Mouse (Mus musculus) gastrocnemius, adult 8-10 months (tissue): ENCODE data around the gene Mt1. TPM values are rescaled to one million over a fixed set of nuclear protein-coding genes. Genes with fewer than 3 reads are reported as not detected.

Experiments used
- DNase-seq, 2 experiments: peaks; one replicate each; pipeline ENCODE4 v3.0.0; 2022; ENCODE audit warnings: low spot score in 2 of 2
- total RNA-seq, 4 experiments: library from RNA; stranded (reverse); gene quantifications; 2 replicates each; pipeline ENCODE4 v1.2.4; 2022

Mt1 gene
- total RNA-seq, 4 experiments from 2014 or later = 11.7 to 74.5 (median 17.7) TPM

GRCm38 (mm10) chr8:94204043-94204442 is 25.2 kb downstream of the Mt1 start:
- DNase-seq = no peak

GRCm38 (mm10) chr8:94205736-94206135 is 26.9 kb downstream of the Mt1 start:
- DNase-seq = peak; percentile 40 to 48

- no peak for DNase-seq
Measured at GRCm38 (mm10) chr8:94206256-94206655, 27.4 kb downstream of the Mt1 start.

- DNase-seq = no peak
Measured at GRCm38 (mm10) chr8:94207491-94207890, 28.6 kb downstream of the Mt1 start.

- no peak for DNase-seq
Measured at GRCm38 (mm10) chr8:94209639-94210038, 30.8 kb downstream of the Mt1 start.

- DNase-seq = no peak
Measured at GRCm38 (mm10) chr8:94210225-94210624, 31.3 kb downstream of the Mt1 start.

GRCm38 (mm10) chr8:94213819-94214218 is 34.9 kb downstream of the Mt1 start:
- no peak for DNase-seq

- peak; percentile 99 for DNase-seq
Measured at GRCm38 (mm10) chr8:94214252-94215173, 35.6 kb downstream of the Mt1 start, which contains the start of gene Nup93. Gene Nup93 (plus strand): TSS chr8:94214564.

GRCm38 (mm10) chr8:94227381-94227939 is 48.6 kb downstream of the Mt1 start:
- DNase-seq = no peak

Other genes with a start within 250 kb of the Mt1 start
- 100 to 1,000 TPM; 115 to 150 (median 130) TPM for gene Amfr, start 166.2 kb upstream of the Mt1 start, total RNA-seq
- 10 to 100 TPM in 2 of 4 experiments, 1 to 10 TPM in 2; 7.7 to 11.0 (median 9.8) TPM for gene Nudt21, start 142.1 kb upstream of the Mt1 start, total RNA-seq
- gene Ogfod1, start 141.9 kb upstream of the Mt1 start, total RNA-seq = 10 to 100 TPM; 23.9 to 30.7 (median 27.2) TPM
- 1 to 10 TPM; 2.5 to 3.9 (median 3.6) TPM for gene Bbs2, start 80.2 kb upstream of the Mt1 start, total RNA-seq
- not detected for gene Mt4, start 41.9 kb upstream of the Mt1 start, total RNA-seq
- 1 to 10 TPM in 3 of 4 experiments, not detected in 1; 2.0 to 2.4 (median 2.2) TPM for gene Mt3, start 26.5 kb upstream of the Mt1 start, total RNA-seq
- 10 to 100 TPM; 12.9 to 75.1 (median 15.1) TPM for gene Mt2, start 6.4 kb upstream of the Mt1 start, total RNA-seq
- 10 to 100 TPM in 3 of 4 experiments, 1 to 10 TPM in 1; 9.7 to 14.2 (median 12.1) TPM for gene Nup93, start 35.5 kb downstream of the Mt1 start, total RNA-seq
- gene Slc12a3, start 150.1 kb downstream of the Mt1 start, total RNA-seq = not detected
- gene Herpud1, start 207.4 kb downstream of the Mt1 start, total RNA-seq = 100 to 1,000 TPM; 117 to 134 (median 124) TPM